Mouse (Mus musculus): ENCODE data around the gene Scly.

Gene Scly

GRCm38 (mm10) chr1:91299707-91300426, 1.7 kb downstream of the Scly start:
- peak; percentile 12 for DNase-seq (ENCODE audit: low read depth, low spot score)

- DNase-seq (ENCODE audit: low read depth, low spot score) = no peak
These were observed 3.2 kb downstream of the Scly start for GRCm38 (mm10) chr1:91301206-91301920.

- no peak for DNase-seq (ENCODE audit: low read depth, low spot score)
These were observed 3.9 kb downstream of the Scly start for GRCm38 (mm10) chr1:91302021-91302420.

GRCm38 (mm10) chr1:91304621-91305020, 6.5 kb downstream of the Scly start:
- no peak for DNase-seq (ENCODE audit: low read depth, low spot score)

GRCm38 (mm10) chr1:91309366-91310085, 11.4 kb downstream of the Scly start:
- DNase-seq (ENCODE audit: low read depth, low spot score) = no peak

GRCm38 (mm10) chr1:91312273-91312672, 14.1 kb downstream of the Scly start:
- no peak for DNase-seq (ENCODE audit: low read depth, low spot score)

- DNase-seq (ENCODE audit: low read depth, low spot score) = no peak
These were observed 15.1 kb downstream of the Scly start for GRCm38 (mm10) chr1:91313251-91313650.

GRCm38 (mm10) chr1:91317656-91318055, 19.5 kb downstream of the Scly start:
- no peak for DNase-seq (ENCODE audit: low read depth, low spot score)

GRCm38 (mm10) chr1:91321760-91322438, 23.8 kb downstream of the Scly start, which contains the start of gene Espnl:
Espnl (plus strand) TSS chr1:91322075.
- no peak for DNase-seq (ENCODE audit: low read depth, low spot score)

GRCm38 (mm10) chr1:91324646-91325045, 26.5 kb downstream of the Scly start:
- DNase-seq (ENCODE audit: low read depth, low spot score) = no peak

- no peak for DNase-seq (ENCODE audit: low read depth, low spot score)
These were observed 27.4 kb downstream of the Scly start for GRCm38 (mm10) chr1:91325488-91326042.

- no peak for DNase-seq (ENCODE audit: low read depth, low spot score)
These were observed 34.0 kb downstream of the Scly start for GRCm38 (mm10) chr1:91332102-91332501.

GRCm38 (mm10) chr1:91333582-91333981, 35.4 kb downstream of the Scly start:
- DNase-seq (ENCODE audit: low read depth, low spot score) = no peak

- no peak for DNase-seq (ENCODE audit: low read depth, low spot score)
These were observed 39.2 kb downstream of the Scly start for GRCm38 (mm10) chr1:91337355-91337754.

- DNase-seq (ENCODE audit: low read depth, low spot score) = no peak
These were observed 45.9 kb downstream of the Scly start for GRCm38 (mm10) chr1:91344001-91344400.

- no peak for DNase-seq (ENCODE audit: low read depth, low spot score)
These were observed 47.0 kb downstream of the Scly start for GRCm38 (mm10) chr1:91344921-91345685.

GRCm38 (mm10) chr1:91346892-91347291, 48.8 kb downstream of the Scly start:
- peak; percentile 54 for DNase-seq (ENCODE audit: low read depth, low spot score)

GRCm38 (mm10) chr1:91350841-91351240, 52.7 kb downstream of the Scly start, which contains the start of gene Klhl30:
Klhl30 (plus strand) TSS chr1:91351016.
- no peak for DNase-seq (ENCODE audit: low read depth, low spot score)

GRCm38 (mm10) chr1:91351249-91351648, 53.1 kb downstream of the Scly start:
- no peak for DNase-seq (ENCODE audit: low read depth, low spot score)

- DNase-seq (ENCODE audit: low read depth, low spot score) = no peak
These were observed 54.1 kb downstream of the Scly start for GRCm38 (mm10) chr1:91352277-91352676.

- DNase-seq (ENCODE audit: low read depth, low spot score) = no peak
These were observed 58.0 kb downstream of the Scly start for GRCm38 (mm10) chr1:91356105-91356504.

All from c-Kit-negative CD71-positive TER-119-positive erythroid progenitor cells, embryonic 14.5 days (primary cell).